22 mouse cellular contexts compared by ENCODE assay signal in the genomic region with DNA sequence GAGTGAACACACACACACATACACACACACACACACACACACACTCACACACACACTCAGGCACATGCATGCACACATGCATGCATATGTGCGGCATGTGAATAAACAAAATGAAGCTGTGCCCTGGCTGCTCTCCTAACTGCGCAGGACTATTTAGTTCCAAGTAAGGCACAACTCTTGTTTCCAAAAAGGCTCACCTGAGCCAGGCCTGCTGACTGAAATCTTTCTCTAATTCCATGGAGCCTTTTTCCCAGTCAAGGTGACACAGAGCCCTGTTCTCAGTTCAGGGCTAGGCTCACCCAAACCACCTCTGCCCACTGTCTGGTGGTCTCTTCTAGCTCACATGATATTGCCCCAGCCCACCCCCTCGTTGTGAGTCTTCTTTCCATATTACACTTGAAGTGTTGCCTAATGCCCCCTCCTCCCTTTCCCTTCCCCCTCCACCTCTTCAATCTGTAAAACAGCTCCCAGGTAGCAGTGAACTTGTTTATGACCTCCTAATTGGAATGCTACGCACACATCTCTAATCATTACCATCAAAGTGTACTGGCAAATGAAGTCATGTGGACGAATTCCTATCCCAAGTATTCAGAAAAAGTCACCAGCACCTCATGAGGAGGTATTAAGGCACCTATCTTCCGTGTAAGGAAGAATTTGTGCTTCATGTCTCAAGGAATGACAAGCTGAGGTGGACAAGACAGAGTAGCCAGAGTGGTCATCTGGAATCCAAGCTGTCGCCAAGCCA.
DNase-seq lines count a peak whose midpoint lies in the region; ATAC-seq and TF ChIP-seq lines count a peak whose summit lies in the region.
"Had no signal": no experiment of that assay in that cellular context is flagged by ENCODE, and none has a peak within 500 bp of the region (broad histone marks: within the 10 kb centered on the region; RNA-seq: fewer than 3 reads in every experiment).

No protein-coding gene starts in this region.

- WGBS in lung, embryonic 14.5 days: 58% methylated on average over 7 of the region's 7 CpGs
- 48% methylated on average over 7 of the region's 7 CpGs for WGBS in small intestine, adult 2 months

- no peak overlapping the region for H3K27ac ChIP-seq in lung, embryonic 14.5 days (ENCODE audit: low read depth)
- H3K27ac ChIP-seq in small intestine, adult 2 months (ENCODE audit: insufficient read depth, low read depth, low read length): peak overlapping the region; percentile 6; the same call in 1 of the 2 replicates
- H3K27ac ChIP-seq: embryonic facial prominence, embryonic 12.5 days; forebrain, embryonic 10.5 days; heart, adult 2 months; heart, embryonic 15.5 days; hindbrain, embryonic 10.5 days; limb, embryonic 13.5 days; stomach, embryonic 15.5 days had no signal

- H3K4me1 ChIP-seq in erythroblast, embryonic 14.5 days (ENCODE audit: control insufficient read depth): no peaks in the 10 kb centered on the region
- peaks cover 4% of the 10 kb centered on the region; the same call in 1 of the 2 replicates for H3K4me1 ChIP-seq in lung, embryonic 14.5 days (ENCODE audit: insufficient read depth)
- peaks cover 3% of the 10 kb centered on the region; the same call in 1 of the 2 replicates for H3K4me1 ChIP-seq in small intestine, adult 2 months (ENCODE audit: control insufficient read depth, insufficient read depth, insufficient read length, low read length)
- H3K4me1 ChIP-seq: embryonic facial prominence, embryonic 12.5 days; heart, embryonic 15.5 days; megakaryocyte, embryonic 14.5 days; stomach, embryonic 15.5 days had no signal

- peak overlapping the region; percentile 18 for H3K4me3 ChIP-seq in erythroblast, embryonic 14.5 days (replicated peaks)
- peak overlapping the region; percentile 28 for H3K4me3 ChIP-seq in lung, embryonic 14.5 days (ENCODE audit: low read depth, low read length)
- H3K4me3 ChIP-seq in small intestine, adult 2 months (ENCODE audit: low read depth, low read length): peak overlapping the region; percentile 46
- H3K4me3 ChIP-seq: embryonic facial prominence, embryonic 12.5 days; forebrain, embryonic 10.5 days; heart, adult 2 months; heart, embryonic 15.5 days; hindbrain, embryonic 10.5 days; limb, embryonic 13.5 days; stomach, embryonic 15.5 days had no signal

- 0 out of 2 replicates have a peak overlapping the region, but pooled peaks have one; percentile 6 for H3K9ac ChIP-seq in lung, embryonic 14.5 days
- H3K9ac ChIP-seq: embryonic facial prominence, embryonic 12.5 days; heart, embryonic 15.5 days; limb, embryonic 13.5 days; stomach, embryonic 15.5 days had no signal

- H3K4me2 ChIP-seq in lung, embryonic 14.5 days: peak overlapping the region; percentile 56
- H3K4me2 ChIP-seq: embryonic facial prominence, embryonic 12.5 days; heart, embryonic 15.5 days; limb, embryonic 13.5 days; stomach, embryonic 15.5 days had no signal

- ATAC-seq in erythroblast, adult 5-6 weeks (replicated peaks; ENCODE audit: low FRiP score, poor library complexity, severe bottlenecking): no peak
- no peak for ATAC-seq in lung, embryonic 14.5 days (ENCODE audit: insufficient read depth)
- ATAC-seq: CD4-positive, CD25-positive, alpha-beta regulatory T cell, adult 4 months had no signal

- TF ChIP-seq POLR2A in small intestine, adult 2 months (IDR thresholded peaks at IDR 0.05; ENCODE audit: low read depth, low read length): no peak

- H3K36me3 ChIP-seq in erythroblast, embryonic 14.5 days (ENCODE audit: control insufficient read depth): no peaks in the 10 kb centered on the region
- H3K36me3 ChIP-seq in lung, embryonic 14.5 days (ENCODE audit: insufficient read depth): no peaks in the 10 kb centered on the region
- no peaks in the 10 kb centered on the region for H3K36me3 ChIP-seq in small intestine, adult 2 months (ENCODE audit: control insufficient read depth, insufficient read depth, low read length)
- H3K36me3 ChIP-seq: embryonic facial prominence, embryonic 12.5 days; forebrain, embryonic 10.5 days; G1E; heart, embryonic 15.5 days; hindbrain, embryonic 10.5 days; limb, embryonic 13.5 days; stomach, embryonic 15.5 days had no signal

- DNase-seq in lung, embryonic 14.5 days: no peak
- no peak for DNase-seq in lung, postnatal 25 days (ENCODE audit: low spot score)
- peak; percentile 45 for DNase-seq in kidney, adult 9 months
- no peak for DNase-seq in right cerebral cortex, adult 2 months (ENCODE audit: low spot score in 2 of 2)
- DNase-seq in cerebellum, adult 9-11 months: no peak
- DNase-seq: cerebellum, adult 8-10 months; gastrocnemius, postnatal 14 days; heart, adult 2 months; layer of hippocampus, adult 9-11 months; right cerebral cortex, adult 18-20 months had no signal

- no peaks in the 10 kb centered on the region for H3K9me3 ChIP-seq in erythroblast, embryonic 14.5 days (ENCODE audit: control insufficient read depth, low read length)
- no peaks in the 10 kb centered on the region for H3K9me3 ChIP-seq in lung, embryonic 14.5 days (ENCODE audit: low read depth, low read length)
- H3K9me3 ChIP-seq: embryonic facial prominence, embryonic 12.5 days; forebrain, embryonic 10.5 days; heart, embryonic 15.5 days; hindbrain, embryonic 10.5 days; limb, embryonic 13.5 days; stomach, embryonic 15.5 days had no signal

- H3K27me3 ChIP-seq in erythroblast, embryonic 14.5 days (ENCODE audit: control insufficient read depth): no peaks in the 10 kb centered on the region
- H3K27me3 ChIP-seq in lung, embryonic 14.5 days (ENCODE audit: insufficient read depth, low read length): no peaks in the 10 kb centered on the region
- no peaks in the 10 kb centered on the region for H3K27me3 ChIP-seq in small intestine, adult 2 months (ENCODE audit: control insufficient read depth, insufficient read depth, low read length)
- H3K27me3 ChIP-seq: embryonic facial prominence, embryonic 12.5 days; heart, embryonic 15.5 days; limb, embryonic 13.5 days; stomach, embryonic 15.5 days had no signal

- no peak for TF ChIP-seq CTCF in lung, embryonic 14.5 days (IDR thresholded peaks at IDR 0.05; ENCODE audit: low read depth)
- TF ChIP-seq CTCF in small intestine, adult 2 months (IDR thresholded peaks at IDR 0.05; ENCODE audit: extremely low read depth, insufficient read length, insufficient replicate concordance, low read depth, low read length): no peak
